In the genomic region with DNA sequence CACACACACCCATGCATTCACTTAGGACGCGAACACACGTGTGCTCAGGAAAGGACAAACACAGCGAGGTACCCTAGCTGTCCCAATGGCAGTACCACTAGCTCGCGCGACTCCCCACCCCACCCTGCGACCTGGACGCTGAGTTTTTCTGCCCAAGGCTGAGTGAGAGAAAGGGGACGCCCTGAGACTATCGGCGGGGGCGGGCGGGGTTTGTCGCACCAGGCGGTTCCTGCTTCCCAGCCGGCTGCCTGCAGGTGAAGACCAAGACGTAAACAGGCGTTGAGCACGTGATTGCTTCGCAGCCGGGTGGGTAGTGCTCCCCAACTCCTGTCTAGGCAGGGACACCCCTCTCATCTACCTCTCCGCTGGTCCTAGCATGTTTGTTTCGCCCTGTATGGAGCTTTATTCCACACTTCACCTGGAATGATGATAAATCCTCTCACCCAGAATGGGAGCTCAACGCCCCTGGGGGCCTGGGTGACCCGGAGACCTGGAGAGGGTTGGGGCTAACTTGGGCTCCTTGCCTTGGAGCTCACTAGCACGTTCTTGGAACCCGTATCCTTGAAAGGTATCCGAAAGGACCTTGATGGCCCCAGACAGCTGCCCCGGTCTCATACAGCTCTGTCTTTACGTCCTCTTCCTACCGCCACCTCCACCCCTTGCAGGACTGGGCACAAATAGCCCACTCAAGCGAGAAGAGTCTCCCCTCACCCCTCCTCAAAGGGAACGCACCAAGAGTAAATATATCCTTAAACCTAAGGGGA, we compare ENCODE assay signal across 8 mouse cellular contexts. TPM values are rescaled to one million over a fixed set of nuclear protein-coding genes. Genes with fewer than 3 reads are reported as not detected.
DNase-seq lines count a peak whose midpoint lies in the region; ATAC-seq lines count a peak whose summit lies in the region.

No protein-coding gene starts in this region.

- H3K36me3 ChIP-seq in embryonic facial prominence, embryonic 11.5 days (replicated peaks; ENCODE audit: control insufficient read depth, insufficient read depth, low read depth, low read length): peaks cover 2% of the 10 kb centered on the region; the same call in 1 of the 2 replicates
- peaks cover 17% of the 10 kb centered on the region for H3K36me3 ChIP-seq in heart, embryonic 12.5 days
- H3K36me3 ChIP-seq in kidney, embryonic 15.5 days: peaks cover 19% of the 10 kb centered on the region

- peak; percentile 70 for ATAC-seq in activated CD4-positive, CD25-positive, alpha-beta regulatory T cell, adult 4 months
- no peak for ATAC-seq in embryonic facial prominence, embryonic 11.5 days (replicated peaks; ENCODE audit: insufficient number of reproducible peaks, low FRiP score, low TSS enrichment, low read depth)
- peak; percentile 46 for ATAC-seq in heart, embryonic 12.5 days (ENCODE audit: insufficient number of reproducible peaks, low FRiP score)
- ATAC-seq in kidney, embryonic 15.5 days (replicated peaks; ENCODE audit: low FRiP score): peak; percentile 12; the same call in 1 of the 2 replicates

- 0% methylated on average over 34 of the region's 34 CpGs for WGBS in embryonic facial prominence, embryonic 11.5 days
- WGBS in heart, embryonic 12.5 days: under 1% methylated on average over 34 of the region's 34 CpGs
- WGBS in kidney, embryonic 15.5 days: under 1% methylated on average over 34 of the region's 34 CpGs

- no peaks in the 10 kb centered on the region for H3K27me3 ChIP-seq in embryonic facial prominence, embryonic 11.5 days (ENCODE audit: control insufficient read depth, insufficient read depth, low read length)
- no peaks in the 10 kb centered on the region for H3K27me3 ChIP-seq in heart, embryonic 12.5 days (replicated peaks)
- H3K27me3 ChIP-seq in kidney, embryonic 15.5 days: no peaks in the 10 kb centered on the region

- H3K4me3 ChIP-seq in embryonic facial prominence, embryonic 11.5 days (ENCODE audit: low read depth, low read length): peak overlapping the region; percentile 78
- H3K4me3 ChIP-seq in heart, embryonic 12.5 days: peak overlapping the region; percentile 78
- peak overlapping the region; percentile 69 for H3K4me3 ChIP-seq in kidney, embryonic 15.5 days (replicated peaks)

- no peaks in the 10 kb centered on the region for H3K9me3 ChIP-seq in embryonic facial prominence, embryonic 11.5 days (replicated peaks; ENCODE audit: control insufficient read depth, low read length)
- no peaks in the 10 kb centered on the region for H3K9me3 ChIP-seq in heart, embryonic 12.5 days (replicated peaks)
- H3K9me3 ChIP-seq in kidney, embryonic 15.5 days (replicated peaks): no peaks in the 10 kb centered on the region

- peak overlapping the region; percentile 76 for H3K9ac ChIP-seq in embryonic facial prominence, embryonic 11.5 days (replicated peaks; ENCODE audit: low read length)
- H3K9ac ChIP-seq in heart, embryonic 12.5 days: peak overlapping the region; percentile 97
- H3K9ac ChIP-seq in kidney, embryonic 15.5 days: peak overlapping the region; percentile 83

- H3K27ac ChIP-seq in embryonic facial prominence, embryonic 11.5 days (replicated peaks; ENCODE audit: low read depth, low read length): peak overlapping the region; percentile 97
- peak overlapping the region; percentile 100 for H3K27ac ChIP-seq in heart, embryonic 12.5 days (ENCODE audit: poor library complexity, severe bottlenecking)
- peak overlapping the region; percentile 100 for H3K27ac ChIP-seq in kidney, embryonic 15.5 days

- no peaks in the 10 kb centered on the region for H3K4me1 ChIP-seq in embryonic facial prominence, embryonic 11.5 days (ENCODE audit: control insufficient read depth, insufficient read depth, low read length)
- H3K4me1 ChIP-seq in heart, embryonic 12.5 days (replicated peaks): peaks cover 43% of the 10 kb centered on the region
- H3K4me1 ChIP-seq in kidney, embryonic 15.5 days: peaks cover 67% of the 10 kb centered on the region

- peak; percentile 80 for DNase-seq in CD4-positive helper T cell, adult 2 months (ENCODE audit: low read depth, low spot score)
- DNase-seq in embryonic facial prominence, embryonic 11.5 days (ENCODE audit: low spot score): peak; percentile 49
- peak; percentile 65 for DNase-seq in lung, postnatal 25 days (ENCODE audit: low spot score)
- DNase-seq in spleen, adult 12 weeks (ENCODE audit: low spot score): peak; percentile 39
- no peak for DNase-seq in frontal cortex, postnatal 25 days (ENCODE audit: low spot score in 2 of 2)

- peak overlapping the region; percentile 90 for H3K4me2 ChIP-seq in embryonic facial prominence, embryonic 11.5 days (ENCODE audit: low read depth, low read length)
- peak overlapping the region; percentile 98 for H3K4me2 ChIP-seq in heart, embryonic 12.5 days
- H3K4me2 ChIP-seq in kidney, embryonic 15.5 days: peak overlapping the region; percentile 95

RNA-seq across cellular contexts. Expression of a gene that starts 1.5 kb away (rescaled TPM):
- 1 to 10 TPM in 1 of 2 experiments, under 1 TPM in 1; 0.78 to 1.8 TPM for polyA plus RNA-seq in activated CD4-positive, CD25-positive, alpha-beta regulatory T cell, adult 4 months (2017; shearing (Covaris generic))
- polyA plus RNA-seq in embryonic facial prominence, embryonic 11.5 days (2014; fragmentation: Nextera tagmentation; extraction: Ambion mirVana): 53.2 and 57.8 TPM in 2 replicates
- polyA plus RNA-seq in heart, embryonic 12.5 days (2016; fragmentation: Nextera tagmentation; extraction: Ambion mirVana): 58.3 and 58.5 TPM in 2 replicates
- 66.6 and 72.8 TPM in 2 replicates for polyA plus RNA-seq in kidney, embryonic 15.5 days (2015; fragmentation: Nextera tagmentation; extraction: Ambion mirVana)

RNA-seq across cellular contexts. Expression of a gene that starts 9.5 kb away (rescaled TPM):
- polyA plus RNA-seq in activated CD4-positive, CD25-positive, alpha-beta regulatory T cell, adult 4 months (2017; shearing (Covaris generic)): 10 to 100 TPM; 67.8 to 71.3 TPM
- polyA plus RNA-seq in embryonic facial prominence, embryonic 11.5 days (2014; fragmentation: Nextera tagmentation; extraction: Ambion mirVana): 62.9 and 66.8 TPM in 2 replicates
- polyA plus RNA-seq in heart, embryonic 12.5 days (2016; fragmentation: Nextera tagmentation; extraction: Ambion mirVana): 60.1 and 66.8 TPM in 2 replicates
- polyA plus RNA-seq in kidney, embryonic 15.5 days (2015; fragmentation: Nextera tagmentation; extraction: Ambion mirVana): 71.9 and 73.5 TPM in 2 replicates

RNA-seq across cellular contexts. Expression of a gene that starts 10.2 kb away (rescaled TPM):
- 1 to 10 TPM; 4.2 to 9.3 TPM for polyA plus RNA-seq in activated CD4-positive, CD25-positive, alpha-beta regulatory T cell, adult 4 months (2017; shearing (Covaris generic))
- 18.0 and 19.7 TPM in 2 replicates for polyA plus RNA-seq in embryonic facial prominence, embryonic 11.5 days (2014; fragmentation: Nextera tagmentation; extraction: Ambion mirVana)
- 19.2 and 19.5 TPM in 2 replicates for polyA plus RNA-seq in heart, embryonic 12.5 days (2016; fragmentation: Nextera tagmentation; extraction: Ambion mirVana)
- polyA plus RNA-seq in kidney, embryonic 15.5 days (2015; fragmentation: Nextera tagmentation; extraction: Ambion mirVana): 29.4 and 29.7 TPM in 2 replicates

RNA-seq across cellular contexts. Expression of a gene that starts 26.8 kb away (rescaled TPM):
- under 1 TPM in 1 of 2 experiments, not detected in 1; 0.24 TPM for polyA plus RNA-seq in activated CD4-positive, CD25-positive, alpha-beta regulatory T cell, adult 4 months (2017; shearing (Covaris generic))
- polyA plus RNA-seq in embryonic facial prominence, embryonic 11.5 days (2014; fragmentation: Nextera tagmentation; extraction: Ambion mirVana): 4.5 TPM in 2 replicates
- 0.91 and 1.0 TPM in 2 replicates for polyA plus RNA-seq in heart, embryonic 12.5 days (2016; fragmentation: Nextera tagmentation; extraction: Ambion mirVana)
- polyA plus RNA-seq in kidney, embryonic 15.5 days (2015; fragmentation: Nextera tagmentation; extraction: Ambion mirVana): 5.3 and 6.5 TPM in 2 replicates

RNA-seq across cellular contexts. Expression of a gene that starts 29.8 kb away (rescaled TPM):
- under 1 TPM in 1 of 2 experiments, not detected in 1; 0.32 TPM for polyA plus RNA-seq in activated CD4-positive, CD25-positive, alpha-beta regulatory T cell, adult 4 months (2017; shearing (Covaris generic))
- polyA plus RNA-seq in embryonic facial prominence, embryonic 11.5 days (2014; fragmentation: Nextera tagmentation; extraction: Ambion mirVana): 0.21 and 0.41 TPM in 2 replicates
- 0.09 and 0.18 TPM in 2 replicates for polyA plus RNA-seq in heart, embryonic 12.5 days (2016; fragmentation: Nextera tagmentation; extraction: Ambion mirVana)
- 0.78 and 1.1 TPM in 2 replicates for polyA plus RNA-seq in kidney, embryonic 15.5 days (2015; fragmentation: Nextera tagmentation; extraction: Ambion mirVana)

Comparison
In these comparisons a context has a peak if more than half of its experiments do, and no peak if none do; other contexts are left out.
1. DNase-seq: peak in CD4-positive helper T cell, adult 2 months (single experiment), embryonic facial prominence, embryonic 11.5 days (single experiment), lung, postnatal 25 days (single experiment) and spleen, adult 12 weeks (single experiment); none in frontal cortex, postnatal 25 days (0 of 2).
2. RNA of a gene that starts 1.5 kb away (polyA plus RNA-seq): 66.6 to 72.8 TPM in kidney, embryonic 15.5 days, 58.3 to 58.5 TPM in heart, embryonic 12.5 days and 53.2 to 57.8 TPM in embryonic facial prominence, embryonic 11.5 days; 0.78 to 1.8 TPM in activated CD4-positive, CD25-positive, alpha-beta regulatory T cell, adult 4 months; every median in the first group is over 10 times any median in the second.
3. Peak in every context shown above with its lines, with median percentiles within 50 percentile points of each other: H3K27ac ChIP-seq, H3K4me2 ChIP-seq, H3K4me3 ChIP-seq and H3K9ac ChIP-seq.